Mouse (Mus musculus) myocyte (in vitro differentiated cells): ENCODE results near the gene Fam83c.

ENCODE experiments used
- CEBPB ChIP-seq: IDR thresholded peaks from 2 replicates; pipeline ENCODE4 v1.6.1; 2011; ENCODE audit warnings: mild to moderate bottlenecking, moderate library complexity; ENCODE audit not compliant: poor library complexity, insufficient read depth, severe bottlenecking
- E2F4 ChIP-seq: IDR thresholded peaks from one replicate; pipeline ENCODE4 v1.6.1; 2011; ENCODE audit warnings: mild to moderate bottlenecking, control low read depth, moderate library complexity; ENCODE audit not compliant: insufficient read depth
- POLR2A ChIP-seq: IDR thresholded peaks from one replicate; pipeline ENCODE4 v1.6.1; 2011; ENCODE audit warnings: low read depth, mild to moderate bottlenecking, control low read depth, moderate library complexity; ENCODE audit not compliant: insufficient read length
- POLR2AphosphoS2 ChIP-seq: IDR thresholded peaks from one replicate; pipeline ENCODE4 v1.6.1; 2011; ENCODE audit warnings: low read depth, control low read depth; ENCODE audit not compliant: insufficient read length

DNA sequence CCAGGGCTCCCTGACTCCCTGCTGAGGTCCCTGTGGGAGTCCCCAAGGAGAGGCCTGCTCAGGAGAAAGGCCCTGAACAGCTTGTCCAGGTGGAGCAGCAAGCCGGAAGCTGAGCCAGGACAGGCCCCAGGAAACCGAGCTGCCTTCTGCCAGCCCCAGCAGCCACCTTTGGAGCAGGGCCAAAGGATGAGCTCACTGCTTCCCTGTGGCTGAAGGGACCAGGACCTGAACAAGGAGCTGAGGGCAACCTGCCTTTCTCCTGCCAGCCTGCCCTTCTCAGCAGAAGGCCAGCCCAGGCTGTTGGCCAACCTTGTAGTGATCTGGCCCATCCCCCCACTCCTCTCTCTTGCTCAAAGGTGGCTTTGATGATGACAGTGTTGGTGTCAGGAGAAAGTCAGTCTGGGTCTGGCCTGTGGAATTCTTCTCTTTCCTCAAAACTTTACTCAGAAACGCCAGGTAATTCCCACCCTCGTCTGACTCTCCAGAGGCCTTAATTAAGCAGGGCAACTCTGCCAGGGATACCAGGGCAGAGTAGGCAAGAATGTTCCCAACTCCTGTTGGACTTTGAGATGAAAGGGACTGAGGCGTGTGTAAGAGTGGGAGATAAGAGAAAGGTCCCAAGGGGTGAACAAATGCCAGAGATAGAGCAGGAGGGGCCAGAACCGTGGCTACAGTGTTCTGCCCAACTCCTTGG, 29.3 kb downstream of the Fam83c start:
- TF ChIP-seq POLR2A (no peak), POLR2AphosphoS2 (no peak), CEBPB (no peak), E2F4 (no peak)
